Mouse (Mus musculus): ENCODE data around the gene Slc44a5.
"Not testable (repeated sequence)": the region's sequence is repeated elsewhere in the genome, so short reads cannot be mapped to it uniquely, and the experiment has no call there.

- not testable (repeated sequence) for TF ChIP-seq CTCF (IDR thresholded peaks at IDR 0.05; ENCODE audit: borderline replicate concordance, control insufficient read depth, extremely low read depth, insufficient read depth, low read length, poor library complexity); POLR2A (IDR thresholded peaks at IDR 0.05; ENCODE audit: control insufficient read depth, extremely low read depth, insufficient read depth, low read length, poor library complexity)
Measured at GRCm38 (mm10) chr3:154153541-154153940, 180.3 kb downstream of the Slc44a5 start.

Measured in thymus, adult 2 months (tissue).